Mouse (Mus musculus): ENCODE measurements around the gene Hmga1b. TPM values are rescaled to one million over a fixed set of nuclear protein-coding genes. Genes with fewer than 3 reads are reported as not detected.

Hmga1b gene
- polyA plus RNA-seq, 1 experiment from 2014 or later, result 7.8 TPM

Other genes starting within 250 kb of the Hmga1b start
- gene Gcgr, start 232.1 kb upstream of the Hmga1b start, polyA plus RNA-seq (2014; fragmentation: Nextera tagmentation; extraction: Ambion mirVana), result 0.42 and 0.50 TPM in 2 replicates
- gene Mcrip1, start 213.1 kb upstream of the Hmga1b start, polyA plus RNA-seq (2014; fragmentation: Nextera tagmentation; extraction: Ambion mirVana), result 191 and 209 TPM in 2 replicates
- gene Ppp1r27, start 211.7 kb upstream of the Hmga1b start, polyA plus RNA-seq (2014; fragmentation: Nextera tagmentation; extraction: Ambion mirVana), result 0.24 TPM in 1 of 2 replicates, not detected in the other
- 746 and 800 TPM in 2 replicates for gene P4hb, start 189.5 kb upstream of the Hmga1b start, polyA plus RNA-seq (2014; fragmentation: Nextera tagmentation; extraction: Ambion mirVana)
- gene Arhgdia, start 181.2 kb upstream of the Hmga1b start, polyA plus RNA-seq (2014; fragmentation: Nextera tagmentation; extraction: Ambion mirVana), result 627 and 633 TPM in 2 replicates
- 387 and 448 TPM in 2 replicates for gene Alyref, start 164.4 kb upstream of the Hmga1b start, polyA plus RNA-seq (2014; fragmentation: Nextera tagmentation; extraction: Ambion mirVana)
- 244 TPM in 2 replicates for gene Anapc11, start 164.4 kb upstream of the Hmga1b start, polyA plus RNA-seq (2014; fragmentation: Nextera tagmentation; extraction: Ambion mirVana)
- gene Npb, start 154.3 kb upstream of the Hmga1b start, polyA plus RNA-seq (2014; fragmentation: Nextera tagmentation; extraction: Ambion mirVana), result 3.5 and 4.4 TPM in 2 replicates
- gene Pcyt2, start 144.9 kb upstream of the Hmga1b start, polyA plus RNA-seq (2014; fragmentation: Nextera tagmentation; extraction: Ambion mirVana), result 157 and 179 TPM in 2 replicates
- 31.8 and 35.6 TPM in 2 replicates for gene Sirt7, start 137.6 kb upstream of the Hmga1b start, polyA plus RNA-seq (2014; fragmentation: Nextera tagmentation; extraction: Ambion mirVana)
- 20.1 and 25.0 TPM in 2 replicates for gene Mafg, start 129.2 kb upstream of the Hmga1b start, polyA plus RNA-seq (2014; fragmentation: Nextera tagmentation; extraction: Ambion mirVana)
- 22.4 and 23.2 TPM in 2 replicates for gene Pycr1, start 119.0 kb upstream of the Hmga1b start, polyA plus RNA-seq (2014; fragmentation: Nextera tagmentation; extraction: Ambion mirVana)
- gene Myadml2, start 114.6 kb upstream of the Hmga1b start, polyA plus RNA-seq (2014; fragmentation: Nextera tagmentation; extraction: Ambion mirVana), result 0.32 TPM in 1 of 2 replicates, not detected in the other
- gene Notum, start 101.6 kb upstream of the Hmga1b start, polyA plus RNA-seq (2014; fragmentation: Nextera tagmentation; extraction: Ambion mirVana), result 1.1 and 1.3 TPM in 2 replicates
- gene Aspscr1, start 89.8 kb upstream of the Hmga1b start, polyA plus RNA-seq (2014; fragmentation: Nextera tagmentation; extraction: Ambion mirVana), result 93.2 and 104 TPM in 2 replicates
- 178 TPM in 2 replicates for gene Cenpx, start 49.1 kb upstream of the Hmga1b start, polyA plus RNA-seq (2014; fragmentation: Nextera tagmentation; extraction: Ambion mirVana)
- gene Lrrc45, start 48.9 kb upstream of the Hmga1b start, polyA plus RNA-seq (2014; fragmentation: Nextera tagmentation; extraction: Ambion mirVana), result 42.8 and 44.9 TPM in 2 replicates
- gene Rac3, start 41.3 kb upstream of the Hmga1b start, polyA plus RNA-seq (2014; fragmentation: Nextera tagmentation; extraction: Ambion mirVana), result 9.4 and 10.2 TPM in 2 replicates
- gene Dcxr, start 35.5 kb upstream of the Hmga1b start, polyA plus RNA-seq (2014; fragmentation: Nextera tagmentation; extraction: Ambion mirVana), result 25.3 and 25.8 TPM in 2 replicates
- 0.70 TPM in 1 of 2 replicates, not detected in the other for gene Cbr2, start 30.7 kb upstream of the Hmga1b start, polyA plus RNA-seq (2014; fragmentation: Nextera tagmentation; extraction: Ambion mirVana)
- gene Rfng, start 21.4 kb downstream of the Hmga1b start, polyA plus RNA-seq (2014; fragmentation: Nextera tagmentation; extraction: Ambion mirVana), result 23.8 and 28.3 TPM in 2 replicates
- 221 and 245 TPM in 2 replicates for gene Gps1, start 21.5 kb downstream of the Hmga1b start, polyA plus RNA-seq (2014; fragmentation: Nextera tagmentation; extraction: Ambion mirVana)
- gene Dus1l, start 33.6 kb downstream of the Hmga1b start, polyA plus RNA-seq (2014; fragmentation: Nextera tagmentation; extraction: Ambion mirVana), result 83.0 and 89.8 TPM in 2 replicates
- gene Fasn, start 61.8 kb downstream of the Hmga1b start, polyA plus RNA-seq (2014; fragmentation: Nextera tagmentation; extraction: Ambion mirVana), result 106 and 115 TPM in 2 replicates
- gene Ccdc57, start 170.1 kb downstream of the Hmga1b start, polyA plus RNA-seq (2014; fragmentation: Nextera tagmentation; extraction: Ambion mirVana), result 5.9 and 7.0 TPM in 2 replicates
- 62.9 and 64.0 TPM in 2 replicates for gene Slc16a3, start 185.7 kb downstream of the Hmga1b start, polyA plus RNA-seq (2014; fragmentation: Nextera tagmentation; extraction: Ambion mirVana)
- 68.7 and 70.2 TPM in 2 replicates for gene Csnk1d, start 228.5 kb downstream of the Hmga1b start, polyA plus RNA-seq (2014; fragmentation: Nextera tagmentation; extraction: Ambion mirVana)

Measured in intestine, embryonic 14.5 days (tissue).